Mouse (Mus musculus): ENCODE data around the gene Gsdma3. TPM values are rescaled to one million over a fixed set of nuclear protein-coding genes. Genes with fewer than 3 reads are reported as not detected.
A peak's percentile ranks its signal among the peaks of the same experiment; 100 is the strongest.

Gene Gsdma3
- polyA plus RNA-seq, 1 experiment from 2014 or later: not detected

DNA sequence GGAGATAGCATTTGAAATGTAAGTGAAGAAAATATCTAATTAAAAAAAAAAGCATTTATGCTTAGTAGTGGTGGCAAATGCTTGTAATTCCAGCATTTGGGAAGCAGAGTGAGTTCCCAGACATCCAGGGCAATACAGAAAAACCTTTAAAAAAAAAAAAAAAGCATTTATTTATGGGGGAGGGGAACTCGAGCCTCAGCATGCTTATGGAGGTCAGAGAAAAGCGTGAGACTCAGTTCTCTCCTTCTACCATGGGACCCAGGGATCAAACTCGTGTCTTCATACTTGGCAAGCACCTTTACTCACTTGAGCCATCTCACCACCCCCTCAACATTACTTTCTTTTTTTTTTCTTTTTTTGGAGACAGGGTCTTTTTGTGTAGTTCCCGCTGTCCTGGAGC, 55.0 kb downstream of the Gsdma3 start:
- 71% methylated on average over 4 of the region's 4 CpGs for WGBS
- Histone ChIP-seq H3K27me3 (replicated peaks; ENCODE audit: control insufficient read depth, insufficient read depth, low read length) (no peaks in the 10 kb centered on the region), H3K9me3 (ENCODE audit: control insufficient read depth, low read length) (no peaks in the 10 kb centered on the region), H3K27ac (ENCODE audit: low read depth, low read length) (no peak overlapping the region), H3K36me3 (ENCODE audit: control insufficient read depth, insufficient read depth, low read length) (peaks cover 11% of the 10 kb centered on the region), H3K4me2 (no peak overlapping the region; the same call in 1 of the 2 replicates), H3K4me1 (replicated peaks; ENCODE audit: control insufficient read depth, insufficient read depth, low read length) (no peaks in the 10 kb centered on the region), H3K4me3 (ENCODE audit: low read depth, low read length) (no peak overlapping the region), H3K9ac (ENCODE audit: low read depth, low read length) (no peak overlapping the region)
- ATAC-seq (replicated peaks; ENCODE audit: low FRiP score) (no peak), DNase-seq (ENCODE audit: low spot score) (no peak)

DNA sequence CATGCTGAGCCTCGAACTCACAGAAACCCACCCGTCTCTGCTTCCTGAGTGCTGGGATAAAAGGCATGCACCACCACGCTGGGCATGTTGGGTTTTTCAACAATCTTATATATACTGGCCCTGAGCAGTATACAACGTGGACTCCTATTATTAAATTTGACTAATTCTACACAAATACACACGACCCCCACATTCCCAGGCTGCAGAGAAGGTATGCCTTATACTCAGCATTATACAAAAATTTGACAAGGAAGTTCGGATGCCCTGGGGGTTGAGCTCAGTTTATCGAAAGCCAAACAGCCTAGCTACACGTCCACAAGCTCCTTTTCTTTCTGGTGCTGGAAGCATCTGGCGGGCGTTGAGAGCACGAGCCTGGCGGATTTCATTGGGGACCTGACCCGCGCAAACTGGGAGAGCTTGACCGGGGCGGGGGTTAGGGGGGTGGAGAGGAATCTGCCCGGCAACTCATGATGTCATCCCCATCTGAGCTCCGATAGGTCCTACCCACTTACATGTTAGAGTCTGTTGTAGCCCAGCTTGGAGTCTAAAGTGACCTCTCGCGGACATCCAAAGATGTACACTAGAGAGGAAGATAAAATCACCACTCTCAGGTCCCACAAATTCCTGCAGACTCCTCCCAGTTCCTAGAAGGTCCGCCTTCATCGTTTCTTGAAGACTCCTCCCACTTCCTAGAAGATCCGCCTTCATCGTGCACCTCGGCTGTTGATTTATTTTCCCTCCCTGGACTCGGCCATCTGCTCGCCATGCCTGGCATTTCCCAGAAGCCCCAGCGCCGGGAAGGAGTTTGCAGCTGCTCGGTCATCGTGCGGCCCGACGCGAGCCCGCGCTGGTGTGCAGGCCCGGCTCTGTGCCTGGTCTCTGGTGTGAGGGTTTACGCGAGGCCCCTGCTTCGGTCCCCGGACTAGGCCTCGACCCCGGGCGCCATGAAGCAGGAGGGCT, 55.9 kb downstream of the Gsdma3 start, which contains the start of gene Psmd3:
Gene Psmd3, plus strand, starts transcription at position 769 of the 960 bp plus-strand sequence.
- ATAC-seq (replicated peaks; ENCODE audit: low FRiP score): peak; percentile 92
- Histone ChIP-seq H3K27ac (ENCODE audit: low read depth, low read length) (peak within 1 kb of the TSS; percentile 80), H3K9ac (ENCODE audit: low read depth, low read length) (peak within 1 kb of the TSS; percentile 97), H3K4me3 (ENCODE audit: low read depth, low read length) (peak within 1 kb of the TSS; percentile 100), H3K4me1 (replicated peaks; ENCODE audit: control insufficient read depth, insufficient read depth, low read length) (no peaks in the 10 kb centered on the region), H3K9me3 (ENCODE audit: control insufficient read depth, low read length) (no peaks in the 10 kb centered on the region), H3K4me2 (peak within 1 kb of the TSS; percentile 85), H3K36me3 (ENCODE audit: control insufficient read depth, insufficient read depth, low read length) (peaks cover 18% of the 10 kb centered on the region), H3K27me3 (replicated peaks; ENCODE audit: control insufficient read depth, insufficient read depth, low read length) (no peaks in the 10 kb centered on the region)
- peak; percentile 97 for DNase-seq (ENCODE audit: low spot score)
- 4% methylated on average over 45 of the region's 45 CpGs for WGBS

DNA sequence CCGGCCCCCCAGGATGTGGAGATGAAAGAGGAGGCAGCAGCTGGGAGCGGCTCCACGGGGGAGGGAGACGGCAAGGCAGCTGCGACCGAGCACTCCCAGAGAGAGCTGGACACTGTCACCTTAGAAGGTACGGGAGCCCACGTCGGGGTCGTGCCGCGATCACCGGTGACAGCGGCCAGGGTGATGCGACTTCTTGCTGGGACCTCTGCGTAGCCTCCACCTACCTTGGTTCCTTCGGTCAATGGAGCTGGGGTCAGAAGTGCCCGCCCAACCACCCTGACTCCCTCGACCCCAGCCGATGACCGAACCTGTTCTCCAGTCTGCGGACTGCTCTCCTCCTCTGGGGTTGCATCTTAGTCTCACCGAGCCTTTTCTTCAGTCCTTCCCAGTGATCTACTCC, 56.7 kb downstream of the Gsdma3 start:
- no peak for DNase-seq (ENCODE audit: low spot score)
- Histone ChIP-seq H3K9me3 (ENCODE audit: control insufficient read depth, low read length) (no peaks in the 10 kb centered on the region), H3K9ac (ENCODE audit: low read depth, low read length) (peak overlapping the region; percentile 97), H3K4me1 (replicated peaks; ENCODE audit: control insufficient read depth, insufficient read depth, low read length) (no peaks in the 10 kb centered on the region), H3K27me3 (replicated peaks; ENCODE audit: control insufficient read depth, insufficient read depth, low read length) (no peaks in the 10 kb centered on the region), H3K27ac (ENCODE audit: low read depth, low read length) (peak overlapping the region; percentile 80), H3K36me3 (ENCODE audit: control insufficient read depth, insufficient read depth, low read length) (peaks cover 24% of the 10 kb centered on the region), H3K4me2 (peak overlapping the region; percentile 85), H3K4me3 (ENCODE audit: low read depth, low read length) (peak overlapping the region; percentile 100)
- under 1% methylated on average over 23 of the region's 23 CpGs for whole genome bisulfite sequencing
- ATAC-seq (replicated peaks; ENCODE audit: low FRiP score): peak; percentile 32

DNA sequence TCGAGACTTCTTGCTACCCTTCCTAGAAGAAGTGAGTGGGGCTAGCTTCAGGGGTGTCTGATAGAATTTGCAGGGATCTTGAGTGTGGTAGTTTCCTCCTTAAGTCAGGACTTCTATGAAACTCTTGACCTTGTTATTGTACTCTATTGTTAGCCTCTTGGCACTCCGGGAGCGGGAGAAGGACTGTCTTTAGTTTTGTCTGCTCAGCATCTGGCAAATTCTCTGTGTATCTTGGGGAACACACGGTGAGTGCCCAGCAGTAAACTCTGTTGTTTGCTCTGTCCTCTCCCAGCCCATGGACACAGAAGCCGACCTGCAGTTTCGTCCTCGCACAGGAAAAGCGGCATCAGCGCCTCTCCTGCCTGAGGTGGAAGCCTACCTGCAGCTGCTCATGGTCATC, 59.5 kb downstream of the Gsdma3 start:
- no peaks in the 10 kb centered on the region for H3K27me3 ChIP-seq (replicated peaks; ENCODE audit: control insufficient read depth, insufficient read depth, low read length)
- ATAC-seq (replicated peaks; ENCODE audit: low FRiP score): no peak
- peaks cover 39% of the 10 kb centered on the region for H3K36me3 ChIP-seq (ENCODE audit: control insufficient read depth, insufficient read depth, low read length)
- H3K9me3 ChIP-seq (ENCODE audit: control insufficient read depth, low read length): no peaks in the 10 kb centered on the region
- H3K4me1 ChIP-seq (replicated peaks; ENCODE audit: control insufficient read depth, insufficient read depth, low read length): no peaks in the 10 kb centered on the region
- WGBS: 91% methylated on average over 9 of the region's 9 CpGs
- no peak overlapping the region for H3K4me3 ChIP-seq (ENCODE audit: low read depth, low read length)
- H3K4me2 ChIP-seq: no peak overlapping the region
- no peak overlapping the region for H3K27ac ChIP-seq (ENCODE audit: low read depth, low read length)
- no peak for DNase-seq (ENCODE audit: low spot score)
- no peak overlapping the region for H3K9ac ChIP-seq (ENCODE audit: low read depth, low read length)

DNA sequence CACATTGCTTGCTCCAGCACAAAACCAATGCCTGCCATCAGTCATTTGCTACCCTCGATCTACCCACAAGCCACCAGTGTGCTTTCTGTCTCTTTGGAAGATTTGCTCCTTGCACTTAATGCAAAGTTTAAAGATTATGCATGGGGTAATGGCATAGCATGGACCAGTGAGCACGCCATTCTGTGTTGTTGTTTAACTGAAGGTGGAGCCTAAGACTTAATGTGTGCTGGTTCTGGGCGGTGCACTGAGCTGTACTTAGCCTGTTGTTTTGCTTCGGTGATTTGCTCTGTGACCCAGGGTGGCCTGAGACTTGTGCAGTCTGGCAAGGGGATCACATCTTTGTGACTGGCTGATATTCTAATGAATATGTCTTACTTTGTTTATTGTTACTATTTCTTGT, 60.8 kb downstream of the Gsdma3 start:
- Histone ChIP-seq H3K36me3 (ENCODE audit: control insufficient read depth, insufficient read depth, low read length) (peaks cover 52% of the 10 kb centered on the region), H3K4me2 (no peak overlapping the region), H3K9me3 (ENCODE audit: control insufficient read depth, low read length) (no peaks in the 10 kb centered on the region), H3K4me3 (ENCODE audit: low read depth, low read length) (no peak overlapping the region), H3K27me3 (replicated peaks; ENCODE audit: control insufficient read depth, insufficient read depth, low read length) (no peaks in the 10 kb centered on the region), H3K27ac (ENCODE audit: low read depth, low read length) (no peak overlapping the region), H3K9ac (ENCODE audit: low read depth, low read length) (no peak overlapping the region), H3K4me1 (replicated peaks; ENCODE audit: control insufficient read depth, insufficient read depth, low read length) (no peaks in the 10 kb centered on the region)
- WGBS: 90% methylated on average over 4 of the region's 4 CpGs
- no peak for ATAC-seq (replicated peaks; ENCODE audit: low FRiP score)
- DNase-seq (ENCODE audit: low spot score): no peak

Other genes starting within 250 kb of the Gsdma3 start
- gene Tcap, start 242.5 kb upstream of the Gsdma3 start, polyA plus RNA-seq (2014; fragmentation: Nextera tagmentation; extraction: Ambion mirVana): 0.65 and 0.89 TPM in 2 replicates
- gene Pnmt, start 239.9 kb upstream of the Gsdma3 start, polyA plus RNA-seq (2014; fragmentation: Nextera tagmentation; extraction: Ambion mirVana): 0.53 and 0.88 TPM in 2 replicates
- 6.4 and 8.5 TPM in 2 replicates for gene Pgap3, start 225.9 kb upstream of the Gsdma3 start, polyA plus RNA-seq (2014; fragmentation: Nextera tagmentation; extraction: Ambion mirVana)
- gene Erbb2, start 213.9 kb upstream of the Gsdma3 start, polyA plus RNA-seq (2014; fragmentation: Nextera tagmentation; extraction: Ambion mirVana): 12.4 and 13.5 TPM in 2 replicates
- gene Mien1, start 187.4 kb upstream of the Gsdma3 start, polyA plus RNA-seq (2014; fragmentation: Nextera tagmentation; extraction: Ambion mirVana): 99.4 and 100 TPM in 2 replicates
- 33.2 and 34.1 TPM in 2 replicates for gene Grb7, start 180.0 kb upstream of the Gsdma3 start, polyA plus RNA-seq (2014; fragmentation: Nextera tagmentation; extraction: Ambion mirVana)
- 0.04 and 0.32 TPM in 2 replicates for gene Ikzf3, start 80.3 kb upstream of the Gsdma3 start, polyA plus RNA-seq (2014; fragmentation: Nextera tagmentation; extraction: Ambion mirVana)
- gene Zpbp2, start 75.3 kb upstream of the Gsdma3 start, polyA plus RNA-seq (2014; fragmentation: Nextera tagmentation; extraction: Ambion mirVana): 0.40 and 0.42 TPM in 2 replicates
- gene Ormdl3, start 39.0 kb upstream of the Gsdma3 start, polyA plus RNA-seq (2014; fragmentation: Nextera tagmentation; extraction: Ambion mirVana): 10.9 and 11.7 TPM in 2 replicates
- gene Lrrc3c, start 28.1 kb upstream of the Gsdma3 start, polyA plus RNA-seq (2014; fragmentation: Nextera tagmentation; extraction: Ambion mirVana): not detected in 2 replicates
- gene Gm12355, start 699 bp upstream of the Gsdma3 start, polyA plus RNA-seq (2014; fragmentation: Nextera tagmentation; extraction: Ambion mirVana): 0.44 and 0.95 TPM in 2 replicates
- gene Gsdma2, start 20.4 kb downstream of the Gsdma3 start, polyA plus RNA-seq (2014; fragmentation: Nextera tagmentation; extraction: Ambion mirVana): not detected in 2 replicates
- not detected in 2 replicates for gene Gsdma, start 38.0 kb downstream of the Gsdma3 start, polyA plus RNA-seq (2014; fragmentation: Nextera tagmentation; extraction: Ambion mirVana)
- gene Psmd3, start 56.2 kb downstream of the Gsdma3 start, polyA plus RNA-seq (2014; fragmentation: Nextera tagmentation; extraction: Ambion mirVana): 201 and 207 TPM in 2 replicates
- gene Csf3, start 74.9 kb downstream of the Gsdma3 start, polyA plus RNA-seq (2014; fragmentation: Nextera tagmentation; extraction: Ambion mirVana): not detected in 2 replicates
- 61.9 and 63.6 TPM in 2 replicates for gene Med24, start 103.1 kb downstream of the Gsdma3 start, polyA plus RNA-seq (2014; fragmentation: Nextera tagmentation; extraction: Ambion mirVana)
- gene Thra, start 114.3 kb downstream of the Gsdma3 start, polyA plus RNA-seq (2014; fragmentation: Nextera tagmentation; extraction: Ambion mirVana): 26.6 and 31.6 TPM in 2 replicates
- gene Nr1d1, start 149.0 kb downstream of the Gsdma3 start, polyA plus RNA-seq (2014; fragmentation: Nextera tagmentation; extraction: Ambion mirVana): 2.1 and 2.7 TPM in 2 replicates
- 14.8 and 17.7 TPM in 2 replicates for gene Msl1, start 169.2 kb downstream of the Gsdma3 start, polyA plus RNA-seq (2014; fragmentation: Nextera tagmentation; extraction: Ambion mirVana)
- 34.8 and 35.6 TPM in 2 replicates for gene Casc3, start 178.5 kb downstream of the Gsdma3 start, polyA plus RNA-seq (2014; fragmentation: Nextera tagmentation; extraction: Ambion mirVana)
- 0.39 and 0.55 TPM in 2 replicates for gene Rapgefl1, start 210.4 kb downstream of the Gsdma3 start, polyA plus RNA-seq (2014; fragmentation: Nextera tagmentation; extraction: Ambion mirVana)
- gene Wipf2, start 237.3 kb downstream of the Gsdma3 start, polyA plus RNA-seq (2014; fragmentation: Nextera tagmentation; extraction: Ambion mirVana): 3.8 and 4.7 TPM in 2 replicates

Measured in liver, embryonic 11.5 days (tissue).